Mouse (Mus musculus) neutrophil, adult 59 days (primary cell): ENCODE data around the gene Plbd2. TPM values are rescaled to one million over a fixed set of nuclear protein-coding genes. Genes with fewer than 3 reads are reported as not detected.

ENCODE experiments used
- total RNA-seq, 2 experiments: library from RNA; stranded (reverse); gene quantifications; 1 replicate in 1 of 2; 2 replicates in 1 of 2; pipeline ENCODE4 v1.2.4; 2023

Gene Plbd2
- 10 to 100 TPM; 14.2 to 17.1 TPM for total RNA-seq

GRCm38 (mm10) chr5:120503144-120503795 lies at the start of gene Plbd2:
TSS of gene Plbd2 (minus strand) at chr5:120503625.

GRCm38 (mm10) chr5:120510982-120511642 lies 7.7 kb upstream of the Plbd2 start, which contains the start of gene Slc8b1:
TSS of gene Slc8b1 (plus strand) at chr5:120511168.

GRCm38 (mm10) chr5:120476296-120476695 lies 27.1 kb downstream of the Plbd2 start, which contains the start of gene Sds:
TSS of gene Sds (plus strand) at chr5:120476526.

GRCm38 (mm10) chr5:120472770-120473169 lies 30.7 kb downstream of the Plbd2 start, which contains the start of gene Sdsl:
TSS of gene Sdsl (minus strand) at chr5:120472810.

Other genes starting within 250 kb of the Plbd2 start
- gene Lhx5, start 71.9 kb downstream of the Plbd2 start, total RNA-seq = not detected
- gene Sdsl, start 30.8 kb downstream of the Plbd2 start, total RNA-seq = 1 to 10 TPM in 1 of 2 experiments, not detected in 1; 1.6 TPM
- not detected for gene Sds, start 27.1 kb downstream of the Plbd2 start, total RNA-seq
- 100 to 1,000 TPM in 1 of 2 experiments, 10 to 100 TPM in 1; 95.6 to 116 TPM for gene Slc8b1, start 7.5 kb upstream of the Plbd2 start, total RNA-seq
- gene Tpcn1, start 85.0 kb upstream of the Plbd2 start, total RNA-seq = 10 to 100 TPM; 40.3 to 44.9 TPM
- gene Iqcd, start 85.4 kb upstream of the Plbd2 start, total RNA-seq = under 1 TPM; 0.31 to 0.78 TPM
- gene Rita1, start 109.0 kb upstream of the Plbd2 start, total RNA-seq = 1 to 10 TPM; 2.2 to 2.5 TPM
- 10 to 100 TPM; 38.6 to 47.1 TPM for gene Ddx54, start 109.1 kb upstream of the Plbd2 start, total RNA-seq
- not detected for gene Cfap73, start 130.6 kb upstream of the Plbd2 start, total RNA-seq
- gene Rasal1, start 145.2 kb upstream of the Plbd2 start, total RNA-seq = 1 to 10 TPM; 1.1 to 1.3 TPM
- 1 to 10 TPM in 1 of 2 experiments, under 1 TPM in 1; 0.49 to 1.1 TPM for gene Dtx1, start 208.3 kb upstream of the Plbd2 start, total RNA-seq
- 1 to 10 TPM; 3.2 to 7.8 TPM for gene Oas2, start 246.2 kb upstream of the Plbd2 start, total RNA-seq